Mouse (Mus musculus) gastrocnemius, postnatal 36 days (tissue): ENCODE data around the gene Krit1. TPM values are rescaled to one million over a fixed set of nuclear protein-coding genes. Genes with fewer than 3 reads are reported as not detected.
"Not testable (repeated sequence)": the region's sequence is repeated elsewhere in the genome, so short reads cannot be mapped to it uniquely, and the experiment has no call there.

ENCODE experiments used
- DNase-seq, 2 experiments: peaks; one replicate each; pipeline ENCODE4 v3.0.0; 2022
- intact Hi-C: fragments of 180-260 bp; cut with DNase I; formaldehyde crosslinking; loops from one replicate; pipeline ENCODE4 v1.15.1; 2025
- total RNA-seq, 2 experiments: library from RNA; stranded (reverse); gene quantifications; 2 replicates each; pipeline ENCODE4 v1.2.3; 2021

Krit1 gene
- total RNA-seq, 2 experiments from 2014 or later = 13.7 to 14.5 TPM

- intact Hi-C loops = no loop called here
- DNase-seq = no peak
Observed at GRCm38 (mm10) chr5:3872348-3872747, 69.4 kb downstream of the Krit1 start.

GRCm38 (mm10) chr5:3873485-3873884 lies 70.5 kb downstream of the Krit1 start:
- no peak for DNase-seq
- intact Hi-C loops = no loop called here

- DNase-seq, intact Hi-C loops: not testable (repeated sequence)
Observed at GRCm38 (mm10) chr5:3886862-3887261, 83.9 kb downstream of the Krit1 start.

GRCm38 (mm10) chr5:3889201-3889600 lies 86.2 kb downstream of the Krit1 start:
- intact Hi-C loops = no loop called here
- no peak for DNase-seq

GRCm38 (mm10) chr5:3893459-3894293 lies 90.7 kb downstream of the Krit1 start, which contains the start of gene Mterf1a:
TSS of gene Mterf1a (minus strand) at chr5:3893933.
- intact Hi-C loops = loop anchor here (2.0 kb wide), 1 partner anchor 297 kb away; no protein-coding TSS in a partner anchor
- peak; percentile 6 to 29 for DNase-seq

- intact Hi-C loops = loop anchor here (2.0 kb wide), 1 partner anchor 297 kb away; no protein-coding TSS in a partner anchor
- not testable (repeated sequence) for DNase-seq
Observed at GRCm38 (mm10) chr5:3894294-3894619, 91.3 kb downstream of the Krit1 start.

Other genes with a start within 250 kb of the Krit1 start
- gene 1700109H08Rik, start 231.6 kb upstream of the Krit1 start, total RNA-seq = 1 to 10 TPM; 3.9 to 5.5 TPM
- 1 to 10 TPM; 6.9 to 7.3 TPM for gene Pex1, start 207.1 kb upstream of the Krit1 start, total RNA-seq
- gene Rbm48, start 206.6 kb upstream of the Krit1 start, total RNA-seq = 1 to 10 TPM; 4.7 to 5.7 TPM
- gene Tmbim7, start 152.0 kb upstream of the Krit1 start, total RNA-seq = not detected
- gene Gatad1, start 146.0 kb upstream of the Krit1 start, total RNA-seq = 10 to 100 TPM; 69.2 to 87.0 TPM
- 10 to 100 TPM; 14.6 to 15.2 TPM for gene Ankib1, start 259 bp upstream of the Krit1 start, total RNA-seq
- under 1 TPM in 1 of 2 experiments, not detected in 1; 0.10 TPM for gene Lrrd1, start 42.0 kb downstream of the Krit1 start, total RNA-seq
- 1 to 10 TPM; 1.1 to 1.5 TPM for gene Mterf1a, start 90.7 kb downstream of the Krit1 start, total RNA-seq
- 10 to 100 TPM; 40.3 to 42.4 TPM for gene Akap9, start 124.9 kb downstream of the Krit1 start, total RNA-seq